Mouse (Mus musculus) heart, adult 18-20 months (tissue): ENCODE results near the gene Ebpl. TPM values are rescaled to one million over a fixed set of nuclear protein-coding genes. Genes with fewer than 3 reads are reported as not detected.

Experiments used
- total RNA-seq, 2 experiments: library from RNA; stranded (reverse); gene quantifications; 2 replicates each; pipeline ENCODE4 v1.2.3; 2021

The Ebpl gene
- total RNA-seq, 2 experiments from 2014 or later = 1.1 to 1.7 TPM

Other genes with a start within 250 kb of the Ebpl start
- 10 to 100 TPM; 20.9 to 21.0 TPM for gene Sacs, start 222.0 kb downstream of the Ebpl start, total RNA-seq
- gene Sgcg, start 101.9 kb downstream of the Ebpl start, total RNA-seq = 100 to 1,000 TPM; 181 to 202 TPM
- 1 to 10 TPM in 1 of 2 experiments, under 1 TPM in 1; 0.75 to 1.3 TPM for gene Arl11, start 50.7 kb downstream of the Ebpl start, total RNA-seq
- 10 to 100 TPM; 56.1 to 59.5 TPM for gene Kpna3, start 79.4 kb upstream of the Ebpl start, total RNA-seq
- 10 to 100 TPM; 57.3 to 57.8 TPM for gene Spryd7, start 196.4 kb upstream of the Ebpl start, total RNA-seq
- gene Trim13, start 237.8 kb upstream of the Ebpl start, total RNA-seq = 1 to 10 TPM; 7.0 to 7.3 TPM
- under 1 TPM; 0.25 to 0.26 TPM for gene Kcnrg, start 247.0 kb upstream of the Ebpl start, total RNA-seq